Mouse (Mus musculus): ENCODE measurements at regions not wholly inside any gene's neighbourhood (a gene's known extent, or its start where the extent isn't known, plus 50 kb on each side); places are given as distances from the start of the nearest gene placed in this dataset.

- TF ChIP-seq CTCF (IDR thresholded peaks at IDR 0.05; ENCODE audit: borderline replicate concordance, control insufficient read depth, extremely low read depth, insufficient read depth, low read length, poor library complexity) (no peak), POLR2A (IDR thresholded peaks at IDR 0.05; ENCODE audit: control insufficient read depth, extremely low read depth, insufficient read depth, low read length, poor library complexity) (no peak)
Observed at GRCm38 (mm10) chr8:11091675-11092345, 83.6 kb upstream of the Irs2 start.
